Mouse (Mus musculus) kidney, embryonic 15.5 days (tissue): Measurements from ENCODE around the gene Zic4. TPM values are rescaled to one million over a fixed set of nuclear protein-coding genes. Genes with fewer than 3 reads are reported as not detected.

ENCODE experiments used
- ATAC-seq: fragments of 200-750 bp; cut with Nextera tagmentation; replicated peaks from 2 replicates; pipeline ENCODE4 v1.8.0; 2017; ENCODE audit warnings: moderate TSS enrichment; ENCODE audit not compliant: low FRiP score
- H3K27ac ChIP-seq: fragments of 300-500 bp; sonication (generic); 2 replicates; pipeline ENCODE4 v1.5.1; 2015; ENCODE audit warnings: mild to moderate bottlenecking, inconsistent platforms
- H3K27me3 ChIP-seq: fragments of 300-500 bp; sonication (generic); 2 replicates; pipeline ENCODE4 v1.6.1; 2015; ENCODE audit warnings: inconsistent platforms
- H3K36me3 ChIP-seq: fragments of 300-500 bp; sonication (generic); 2 replicates; pipeline ENCODE4 v1.6.1; 2015; ENCODE audit warnings: inconsistent platforms
- H3K4me1 ChIP-seq: fragments of 300-500 bp; sonication (generic); 2 replicates; pipeline ENCODE4 v1.6.1; 2015; ENCODE audit warnings: inconsistent platforms
- H3K4me2 ChIP-seq: fragments of 300-500 bp; sonication (generic); 2 replicates; pipeline ENCODE4 v1.6.1; 2015; ENCODE audit warnings: moderate library complexity, mild to moderate bottlenecking, inconsistent platforms
- H3K4me3 ChIP-seq: fragments of 300-500 bp; sonication (generic); replicated peaks from 2 replicates; pipeline ENCODE4 v1.5.1; 2015; ENCODE audit warnings: mild to moderate bottlenecking, inconsistent platforms
- H3K9ac ChIP-seq: fragments of 300-500 bp; sonication (generic); 2 replicates; pipeline ENCODE4 v1.6.1; 2015; ENCODE audit warnings: mild to moderate bottlenecking, inconsistent platforms
- H3K9me3 ChIP-seq: fragments of 300-500 bp; sonication (generic); replicated peaks from 2 replicates; pipeline ENCODE4 v1.6.1; 2016; ENCODE audit warnings: inconsistent platforms
- WGBS: fragments of 180-500 bp; shearing (Covaris S2); methylation state at CpG from one replicate; pipeline ENCODE4 v1.1.7; 2015; ENCODE audit warnings: mixed read lengths; 5-methylcytosine and 5-hydroxymethylcytosine counted together
- polyA plus RNA-seq: library from polyadenylated mRNA; unstranded; fragments of >200 nt; fragmentation: Nextera tagmentation; extraction: Ambion mirVana; gene quantifications from 2 replicates; pipeline ENCODE4 v1.2.1, GENCODE M21; 2015

Zic4 gene
- polyA plus RNA-seq, 1 experiment from 2014 or later: not detected

DNA sequence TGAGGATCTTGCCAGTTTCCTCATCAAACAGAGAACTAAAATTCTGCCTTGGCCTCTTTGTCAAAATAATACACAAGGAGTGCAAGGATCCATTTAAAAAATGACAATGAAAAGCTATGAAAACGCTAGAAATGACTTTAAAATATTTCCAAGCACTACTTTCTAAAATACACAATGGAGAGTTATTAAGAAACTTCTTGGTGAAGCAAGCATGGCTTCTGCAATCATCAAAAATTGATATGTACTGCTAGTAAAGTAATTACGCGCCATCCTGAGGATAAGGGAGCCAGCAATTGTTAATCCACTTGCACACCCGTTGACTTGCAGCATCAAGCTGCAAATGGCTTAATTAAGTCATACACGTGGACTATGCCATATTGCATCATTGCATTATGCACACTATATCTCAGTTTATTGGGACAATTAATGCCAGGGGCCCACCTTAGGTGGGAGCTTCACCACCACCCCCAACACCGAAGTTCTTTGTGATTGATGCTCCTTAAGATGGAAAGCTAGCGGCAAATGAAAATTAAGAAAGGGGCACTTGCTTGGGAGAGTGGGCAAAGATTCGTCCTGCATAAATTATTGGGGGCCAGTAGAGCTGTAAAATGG, 38.4 kb downstream of the Zic4 start:
- Histone ChIP-seq H3K4me2 (no peak overlapping the region), H3K4me3 (no peak overlapping the region), H3K27ac (no peak overlapping the region), H3K9me3 (no peaks in the 10 kb centered on the region), H3K9ac (no peak overlapping the region), H3K27me3 (peaks cover 98% of the 10 kb centered on the region), H3K4me1 (no peaks in the 10 kb centered on the region), H3K36me3 (no peaks in the 10 kb centered on the region)
- no peak for ATAC-seq
- 4% methylated on average over 8 of the region's 8 CpGs for WGBS

DNA sequence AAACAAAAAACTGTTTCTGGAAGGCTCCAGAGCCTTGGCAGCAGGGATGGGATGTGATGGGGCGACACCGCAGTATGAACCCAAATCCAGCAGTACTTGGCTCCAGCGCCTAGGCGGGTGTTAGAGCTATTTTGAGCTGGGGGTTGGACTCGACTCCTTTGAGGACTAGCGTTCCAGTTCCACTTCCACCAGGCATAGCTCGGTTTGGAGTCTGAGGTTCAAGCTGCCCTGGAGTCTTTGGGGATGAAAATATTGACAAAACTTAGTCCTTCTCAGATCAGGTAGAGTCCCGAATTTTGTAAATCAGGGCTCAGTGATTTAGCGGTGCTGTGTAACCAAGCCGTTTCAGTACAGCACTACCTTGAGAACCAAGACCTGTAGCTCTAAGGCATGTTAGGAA, 39.3 kb downstream of the Zic4 start:
- Histone ChIP-seq H3K4me3 (no peak overlapping the region), H3K36me3 (no peaks in the 10 kb centered on the region), H3K4me2 (no peak overlapping the region), H3K9me3 (no peaks in the 10 kb centered on the region), H3K4me1 (no peaks in the 10 kb centered on the region), H3K9ac (no peak overlapping the region), H3K27ac (no peak overlapping the region), H3K27me3 (peaks cover 98% of the 10 kb centered on the region)
- ATAC-seq: no peak
- under 1% methylated on average over 10 of the region's 10 CpGs for WGBS

DNA sequence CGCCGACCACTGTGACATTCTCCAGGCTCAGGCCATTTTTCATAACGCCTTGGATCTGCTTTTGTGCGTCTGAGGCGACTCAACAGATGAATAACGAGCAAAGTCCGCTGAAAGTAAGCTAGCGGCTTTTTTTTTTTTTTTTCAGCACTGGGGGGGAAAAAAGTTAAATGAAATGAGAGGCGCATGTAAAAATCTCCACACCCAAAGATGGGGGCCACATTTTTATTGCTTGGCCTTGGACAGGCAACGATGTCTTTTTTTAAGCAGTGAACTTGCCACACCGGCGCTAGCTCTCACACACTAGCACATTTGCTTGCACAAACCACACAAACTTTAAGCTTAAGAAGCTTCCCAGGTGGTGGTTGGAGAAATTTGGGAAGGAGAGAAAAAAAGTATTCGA, 42.0 kb downstream of the Zic4 start:
- Histone ChIP-seq H3K9ac (no peak overlapping the region), H3K36me3 (no peaks in the 10 kb centered on the region), H3K4me1 (no peaks in the 10 kb centered on the region), H3K27ac (no peak overlapping the region), H3K4me3 (no peak overlapping the region), H3K27me3 (peaks cover 91% of the 10 kb centered on the region), H3K9me3 (no peaks in the 10 kb centered on the region), H3K4me2 (no peak overlapping the region)
- whole genome bisulfite sequencing: 2% methylated on average over 13 of the region's 13 CpGs
- no peak for ATAC-seq

DNA sequence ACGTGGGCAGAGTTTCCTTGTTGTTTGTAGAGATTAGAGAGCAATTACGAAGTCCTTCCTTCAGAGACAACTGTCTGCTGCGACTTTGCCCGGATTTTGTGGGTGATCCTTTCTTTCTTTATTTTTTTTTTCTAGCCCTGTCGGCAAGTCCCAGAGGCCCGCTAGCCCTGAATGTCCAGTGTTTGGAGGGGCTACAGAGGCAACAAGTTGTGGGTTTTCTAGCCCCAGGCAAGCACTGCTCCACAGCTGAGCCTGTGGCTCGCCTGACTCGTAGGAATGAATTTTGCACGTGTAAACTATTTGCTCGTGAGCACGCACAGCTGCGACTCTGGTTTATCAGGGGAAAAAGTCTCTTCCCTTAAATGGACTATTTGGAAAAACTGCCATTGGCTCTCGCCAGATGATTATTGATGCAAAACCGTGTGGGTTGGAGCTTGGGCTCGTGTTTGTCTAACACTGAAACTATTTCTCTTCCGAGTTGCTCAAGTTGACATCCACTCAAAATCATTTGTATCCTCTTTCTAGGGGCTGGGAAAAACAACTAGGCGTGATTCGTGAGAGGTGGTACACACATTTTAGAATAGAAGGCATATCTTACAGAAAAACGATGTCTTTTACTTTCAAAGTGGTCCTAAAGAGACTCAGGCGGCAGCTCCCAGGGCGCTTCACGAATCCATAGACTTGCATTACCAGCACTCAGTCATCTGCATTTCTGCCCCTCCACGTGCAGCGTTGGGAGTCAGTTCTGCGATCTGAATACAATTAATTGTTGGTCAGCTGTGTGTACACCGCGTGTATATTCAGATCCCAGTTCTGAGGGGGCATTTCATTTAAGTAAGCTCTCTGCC, 42.9 kb downstream of the Zic4 start:
- no peak overlapping the region for H3K9ac ChIP-seq
- H3K4me2 ChIP-seq: no peak overlapping the region
- no peaks in the 10 kb centered on the region for H3K9me3 ChIP-seq
- no peak for ATAC-seq
- H3K36me3 ChIP-seq: no peaks in the 10 kb centered on the region
- no peak overlapping the region for H3K27ac ChIP-seq
- no peak overlapping the region for H3K4me3 ChIP-seq
- peaks cover 91% of the 10 kb centered on the region for H3K27me3 ChIP-seq
- no peaks in the 10 kb centered on the region for H3K4me1 ChIP-seq
- under 1% methylated on average over 27 of the region's 27 CpGs for WGBS

DNA sequence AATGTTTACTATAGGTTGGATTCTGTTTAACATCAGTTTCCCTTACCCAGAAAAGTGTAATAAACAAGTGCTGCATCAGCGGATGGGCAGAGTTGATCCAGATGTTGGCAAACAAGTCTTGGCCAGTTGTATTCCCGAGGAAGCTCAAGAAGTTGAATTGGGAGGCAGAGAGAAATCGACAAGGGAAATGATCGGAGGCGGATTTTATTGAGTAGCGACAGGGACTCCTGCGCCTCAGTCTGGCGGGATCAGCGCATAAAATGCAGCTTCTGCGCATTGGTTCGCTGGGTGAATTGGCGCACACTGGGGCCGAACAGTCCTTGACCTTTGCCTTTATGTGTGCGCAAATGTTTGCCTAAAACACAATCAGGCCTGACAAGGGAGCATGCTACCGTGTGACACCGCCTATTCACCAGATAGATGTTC, 43.6 kb downstream of the Zic4 start:
- no peak overlapping the region for H3K4me3 ChIP-seq
- H3K9me3 ChIP-seq: no peaks in the 10 kb centered on the region
- H3K27me3 ChIP-seq: peaks cover 91% of the 10 kb centered on the region
- no peaks in the 10 kb centered on the region for H3K4me1 ChIP-seq
- no peak overlapping the region for H3K4me2 ChIP-seq
- H3K27ac ChIP-seq: no peak overlapping the region
- H3K36me3 ChIP-seq: no peaks in the 10 kb centered on the region
- ATAC-seq: no peak
- H3K9ac ChIP-seq: no peak overlapping the region
- WGBS: under 1% methylated on average over 16 of the region's 16 CpGs

DNA sequence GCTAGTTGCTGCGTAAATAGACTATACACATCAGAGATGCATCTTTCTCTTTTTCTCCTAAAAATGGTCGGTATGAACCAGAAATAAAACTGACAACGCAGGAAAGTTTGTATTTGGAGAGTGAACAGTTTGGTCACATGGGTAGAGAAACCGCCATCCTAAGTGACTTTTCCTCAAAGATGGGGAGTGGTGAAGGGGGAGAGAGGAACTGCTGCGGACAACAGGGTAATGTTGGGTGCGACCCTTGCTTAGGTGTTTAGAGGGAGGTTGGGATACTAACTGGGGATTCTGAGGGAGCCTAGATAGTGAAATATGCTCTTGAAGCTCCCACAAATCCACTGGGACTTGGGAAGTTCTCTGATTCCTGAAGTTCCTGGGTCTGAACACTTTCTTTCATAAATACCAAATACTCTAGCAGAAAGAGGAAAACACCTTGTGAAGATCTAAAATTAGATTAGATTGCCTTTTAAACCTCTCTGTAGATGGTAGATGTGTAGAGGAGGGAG, 44.1 kb downstream of the Zic4 start:
- Histone ChIP-seq H3K4me3 (no peak overlapping the region), H3K4me2 (no peak overlapping the region), H3K36me3 (no peaks in the 10 kb centered on the region), H3K27me3 (peaks cover 91% of the 10 kb centered on the region), H3K9me3 (no peaks in the 10 kb centered on the region), H3K9ac (no peak overlapping the region), H3K27ac (no peak overlapping the region), H3K4me1 (no peaks in the 10 kb centered on the region)
- ATAC-seq: no peak
- WGBS: under 1% methylated on average over 6 of the region's 6 CpGs

DNA sequence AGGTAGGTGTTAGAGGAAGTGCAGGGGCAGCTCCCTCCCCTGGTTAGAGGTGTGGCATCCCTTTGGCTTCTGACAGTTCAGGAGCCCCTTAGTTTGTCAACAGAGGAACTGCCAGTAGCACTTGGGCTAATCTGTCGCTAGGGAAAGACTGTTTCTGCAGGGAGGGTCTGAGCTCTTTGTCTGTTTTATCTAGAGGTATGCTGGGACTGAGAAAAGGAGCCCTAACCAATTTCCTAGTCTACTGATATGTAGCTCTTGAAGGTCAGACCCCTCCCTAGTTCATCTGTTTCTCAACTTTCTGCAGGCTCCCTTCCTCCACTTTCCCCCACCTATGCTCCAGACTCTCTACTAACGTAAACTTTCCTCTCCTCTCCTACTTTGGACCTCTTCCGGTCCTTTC, 47.6 kb downstream of the Zic4 start:
- H3K4me1 ChIP-seq: no peaks in the 10 kb centered on the region
- no peak overlapping the region for H3K27ac ChIP-seq
- no peak overlapping the region for H3K4me3 ChIP-seq
- no peak overlapping the region for H3K9ac ChIP-seq
- 0% methylated on average over 3 of the region's 3 CpGs for WGBS
- H3K9me3 ChIP-seq: no peaks in the 10 kb centered on the region
- no peak for ATAC-seq
- H3K4me2 ChIP-seq: no peak overlapping the region
- no peaks in the 10 kb centered on the region for H3K36me3 ChIP-seq
- peaks cover 84% of the 10 kb centered on the region for H3K27me3 ChIP-seq

DNA sequence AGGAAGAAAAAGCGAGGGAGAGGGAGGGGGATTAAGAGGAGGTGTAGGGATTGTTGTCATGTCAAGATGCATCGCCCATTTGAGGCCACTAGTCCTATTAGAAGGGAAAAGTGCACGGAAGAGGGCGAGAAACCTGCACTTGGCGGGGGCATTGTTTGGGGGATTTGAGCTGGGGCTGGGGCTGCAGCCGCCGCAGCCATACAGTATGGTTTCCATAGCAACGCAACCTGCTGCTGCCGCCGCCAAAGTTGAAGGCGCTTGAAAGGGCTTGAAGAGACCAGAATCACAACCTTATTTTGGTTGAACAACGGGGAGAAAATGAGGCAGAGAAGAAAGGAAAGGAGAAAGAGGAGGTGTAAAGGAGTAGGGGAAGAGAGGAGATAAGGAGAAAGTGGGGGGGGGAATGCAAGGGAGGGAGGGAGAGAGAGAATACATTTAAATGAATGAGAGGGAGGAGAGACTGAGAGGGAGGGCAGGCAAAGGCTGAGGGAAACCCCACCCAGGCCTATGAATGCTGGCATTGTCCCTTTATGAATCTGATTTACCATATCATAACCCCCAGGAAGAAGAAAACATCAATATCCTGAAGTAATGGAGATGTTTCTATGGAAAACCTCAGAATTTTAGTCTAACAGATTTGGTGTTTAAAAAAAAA, 51.9 kb downstream of the Zic4 start:
- ATAC-seq: no peak
- H3K4me2 ChIP-seq: no peak overlapping the region
- no peak overlapping the region for H3K27ac ChIP-seq
- H3K4me1 ChIP-seq: no peaks in the 10 kb centered on the region
- WGBS: 4% methylated on average over 12 of the region's 12 CpGs
- no peak overlapping the region for H3K4me3 ChIP-seq
- H3K9ac ChIP-seq: no peak overlapping the region
- no peaks in the 10 kb centered on the region for H3K9me3 ChIP-seq
- H3K27me3 ChIP-seq: peaks cover 93% of the 10 kb centered on the region
- no peaks in the 10 kb centered on the region for H3K36me3 ChIP-seq

DNA sequence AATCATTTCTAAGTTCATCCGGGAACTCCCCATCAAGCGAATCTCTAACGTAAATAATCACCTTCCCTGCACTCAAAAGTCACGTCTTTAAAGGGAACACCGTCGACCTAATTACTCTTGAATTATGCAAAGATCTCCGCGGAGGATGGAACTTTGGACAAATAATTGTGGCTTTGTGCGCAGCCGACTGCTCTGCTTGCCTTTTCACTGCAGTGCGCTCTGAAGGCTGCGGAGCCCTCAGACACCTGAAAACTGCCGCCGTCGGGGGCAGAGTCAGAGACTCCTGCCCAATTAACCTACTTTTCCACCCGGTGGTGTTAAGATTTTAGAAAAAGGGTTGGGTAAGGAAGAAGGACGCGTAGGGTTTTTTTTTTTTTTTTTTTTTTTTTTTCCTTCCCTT, 58.2 kb downstream of the Zic4 start:
- peaks cover 68% of the 10 kb centered on the region for H3K27me3 ChIP-seq
- H3K36me3 ChIP-seq: no peaks in the 10 kb centered on the region
- H3K4me3 ChIP-seq: no peak overlapping the region
- no peak overlapping the region for H3K9ac ChIP-seq
- H3K27ac ChIP-seq: no peak overlapping the region
- no peak overlapping the region for H3K4me2 ChIP-seq
- no peaks in the 10 kb centered on the region for H3K9me3 ChIP-seq
- no peaks in the 10 kb centered on the region for H3K4me1 ChIP-seq
- WGBS: 2% methylated on average over 18 of the region's 18 CpGs
- ATAC-seq: no peak

Other genes starting within 250 kb of the Zic4 start
- not detected in 2 replicates for gene Zic1, start 3.4 kb downstream of the Zic4 start, polyA plus RNA-seq